Mouse (Mus musculus) hindbrain, embryonic 14.5 days (tissue): ENCODE data around the gene Ift122. TPM values are rescaled to one million over a fixed set of nuclear protein-coding genes. Genes with fewer than 3 reads are reported as not detected.

Source experiments
- ATAC-seq: fragments of 200-750 bp; cut with Nextera tagmentation; 2 replicates; pipeline ENCODE4 v1.8.0; 2017; ENCODE audit warnings: moderate number of reproducible peaks, mild to moderate bottlenecking, moderate TSS enrichment, moderate library complexity; ENCODE audit not compliant: low FRiP score
- DNase-seq: peaks from one replicate; pipeline ENCODE4 v3.0.0-alpha.2; 2015; ENCODE audit warnings: low spot score
- H3K27ac ChIP-seq: fragments of 300-500 bp; sonication (generic); 2 replicates; pipeline ENCODE4 v1.5.1; 2014; ENCODE audit warnings: mild to moderate bottlenecking, moderate library complexity
- H3K27me3 ChIP-seq: fragments of 300-500 bp; sonication (generic); 2 replicates; pipeline ENCODE4 v1.6.1; 2014; ENCODE audit warnings: mild to moderate bottlenecking, low read length, mixed read lengths; ENCODE audit not compliant: control insufficient read depth, insufficient read depth
- H3K36me3 ChIP-seq: fragments of 300-500 bp; sonication (generic); replicated peaks from 2 replicates; pipeline ENCODE4 v1.6.1; 2014; ENCODE audit not compliant: control insufficient read depth, insufficient read depth
- H3K4me1 ChIP-seq: fragments of 300-500 bp; sonication (generic); replicated peaks from 2 replicates; pipeline ENCODE4 v1.6.1; 2014; ENCODE audit warnings: antibody characterized with exemption, low read length, mixed read lengths; ENCODE audit not compliant: control insufficient read depth, insufficient read depth
- H3K4me2 ChIP-seq: fragments of 300-500 bp; sonication (generic); replicated peaks from 2 replicates; pipeline ENCODE4 v1.6.1; 2014; ENCODE audit warnings: mild to moderate bottlenecking, moderate library complexity
- H3K4me3 ChIP-seq: fragments of 300-500 bp; sonication (generic); replicated peaks from 2 replicates; pipeline ENCODE4 v1.5.1; 2014; ENCODE audit warnings: mild to moderate bottlenecking, low read length
- H3K9ac ChIP-seq: fragments of 300-500 bp; sonication (generic); 2 replicates; pipeline ENCODE4 v1.6.1; 2014
- H3K9me3 ChIP-seq: fragments of 300-500 bp; sonication (generic); 2 replicates; pipeline ENCODE4 v1.6.1; 2016; ENCODE audit warnings: low read length; ENCODE audit not compliant: control insufficient read depth
- WGBS: fragments of 180-500 bp; shearing (Covaris S2); extraction: QIAGEN DNeasy Blood & Tissue Kit; methylation state at CpG from one replicate; pipeline ENCODE4 v1.1.7; 2014; 5-methylcytosine and 5-hydroxymethylcytosine counted together
- polyA plus RNA-seq: library from polyadenylated mRNA; unstranded; fragments of >200 nt; fragmentation: Nextera tagmentation; extraction: Ambion mirVana; gene quantifications from 2 replicates; pipeline ENCODE4 v1.2.1, GENCODE M21; 2014

Gene Ift122
- polyA plus RNA-seq, 1 experiment from 2014 or later: 26.2 TPM

GRCm38 (mm10) chr6:115897926-115898520, 44.8 kb downstream of the Ift122 start:
- DNase-seq: no peak
- Histone ChIP-seq H3K4me2 (no peak overlapping the region), H3K9ac (no peak overlapping the region), H3K4me1 (peaks cover 4% of the 10 kb centered on the region; the same call in 1 of the 2 replicates), H3K4me3 (no peak overlapping the region), H3K36me3 (peaks cover 30% of the 10 kb centered on the region), H3K27me3 (no peaks in the 10 kb centered on the region), H3K27ac (no peak overlapping the region), H3K9me3 (no peaks in the 10 kb centered on the region)
- WGBS: 85% methylated on average over 7 of the region's 7 CpGs
- ATAC-seq: no peak

- Histone ChIP-seq H3K27me3 (no peaks in the 10 kb centered on the region), H3K4me1 (peaks cover 4% of the 10 kb centered on the region; the same call in 1 of the 2 replicates), H3K36me3 (peaks cover 25% of the 10 kb centered on the region), H3K9me3 (no peaks in the 10 kb centered on the region), H3K4me3 (no peak overlapping the region), H3K4me2 (no peak overlapping the region), H3K9ac (no peak overlapping the region), H3K27ac (no peak overlapping the region)
- DNase-seq (peak; percentile 77), ATAC-seq (peak; percentile 64; the same call in 1 of the 2 replicates)
- WGBS: 35% methylated on average over 3 of the region's 3 CpGs
Observed at GRCm38 (mm10) chr6:115901062-115901461, 47.8 kb downstream of the Ift122 start.

- Histone ChIP-seq H3K9ac (no peak overlapping the region), H3K27me3 (no peaks in the 10 kb centered on the region)
- 77% methylated on average over 8 of the region's 8 CpGs for WGBS
Observed at GRCm38 (mm10) chr6:115901489-115901931, 48.2 kb downstream of the Ift122 start.

GRCm38 (mm10) chr6:115902545-115902944, 49.3 kb downstream of the Ift122 start:
- Histone ChIP-seq H3K36me3 (peaks cover 31% of the 10 kb centered on the region), H3K4me2 (no peak overlapping the region), H3K9ac (no peak overlapping the region), H3K4me3 (no peak overlapping the region), H3K27ac (no peak overlapping the region), H3K27me3 (no peaks in the 10 kb centered on the region), H3K4me1 (peaks cover 4% of the 10 kb centered on the region; the same call in 1 of the 2 replicates), H3K9me3 (no peaks in the 10 kb centered on the region)
- DNase-seq: no peak
- 90% methylated on average over 3 of the region's 3 CpGs for WGBS
- ATAC-seq: no peak

More at GRCm38 (mm10) chr6:115901489-115901931, 48.2 kb downstream of the Ift122 start:
- Histone ChIP-seq H3K4me2 (no peak overlapping the region), H3K9me3 (no peaks in the 10 kb centered on the region), H3K4me1 (peaks cover 4% of the 10 kb centered on the region; the same call in 1 of the 2 replicates), H3K4me3 (no peak overlapping the region), H3K27ac (no peak overlapping the region), H3K36me3 (peaks cover 24% of the 10 kb centered on the region)
- DNase-seq (no peak), ATAC-seq (no peak; the same call in 1 of the 2 replicates)

- no peaks in the 10 kb centered on the region for H3K9me3 ChIP-seq
- no peaks in the 10 kb centered on the region for H3K27me3 ChIP-seq
- no peak overlapping the region for H3K4me2 ChIP-seq
- H3K36me3 ChIP-seq: peaks cover 32% of the 10 kb centered on the region
- no peak overlapping the region for H3K27ac ChIP-seq
- no peak overlapping the region for H3K9ac ChIP-seq
- WGBS: 94% methylated on average over 6 of the region's 6 CpGs
- DNase-seq (no peak), ATAC-seq (no peak)
- H3K4me1 ChIP-seq: peaks cover 4% of the 10 kb centered on the region; the same call in 1 of the 2 replicates
- H3K4me3 ChIP-seq: no peak overlapping the region
Observed at GRCm38 (mm10) chr6:115905568-115905967, 52.3 kb downstream of the Ift122 start.

- Histone ChIP-seq H3K27me3 (no peaks in the 10 kb centered on the region), H3K4me2 (no peak overlapping the region), H3K36me3 (peaks cover 32% of the 10 kb centered on the region), H3K4me1 (peaks cover 1% of the 10 kb centered on the region; the same call in 1 of the 2 replicates), H3K9ac (no peak overlapping the region), H3K4me3 (no peak overlapping the region), H3K9me3 (no peaks in the 10 kb centered on the region), H3K27ac (no peak overlapping the region)
- ATAC-seq (no peak), DNase-seq (no peak)
- WGBS: 88% methylated on average over 1 of the region's 1 CpGs
Observed at GRCm38 (mm10) chr6:115906455-115906854, 53.2 kb downstream of the Ift122 start.

- H3K4me1 ChIP-seq: no peaks in the 10 kb centered on the region
- no peak for ATAC-seq
- no peak overlapping the region for H3K4me2 ChIP-seq
- no peaks in the 10 kb centered on the region for H3K9me3 ChIP-seq
- no peaks in the 10 kb centered on the region for H3K27me3 ChIP-seq
- H3K4me3 ChIP-seq: no peak overlapping the region
- no peak overlapping the region for H3K9ac ChIP-seq
- peaks cover 32% of the 10 kb centered on the region for H3K36me3 ChIP-seq
- no peak overlapping the region for H3K27ac ChIP-seq
- WGBS: 95% methylated on average over 2 of the region's 2 CpGs
- no peak for DNase-seq
Observed at GRCm38 (mm10) chr6:115906871-115907270, 53.6 kb downstream of the Ift122 start.

- no peak overlapping the region for H3K9ac ChIP-seq
- no peaks in the 10 kb centered on the region for H3K4me1 ChIP-seq
- peaks cover 32% of the 10 kb centered on the region for H3K36me3 ChIP-seq
- no peaks in the 10 kb centered on the region for H3K27me3 ChIP-seq
- 32% methylated on average over 6 of the region's 6 CpGs for WGBS
- H3K27ac ChIP-seq: no peak overlapping the region
- no peak overlapping the region for H3K4me2 ChIP-seq
- no peak for DNase-seq
- H3K4me3 ChIP-seq: no peak overlapping the region
- no peaks in the 10 kb centered on the region for H3K9me3 ChIP-seq
- no peak for ATAC-seq
Observed at GRCm38 (mm10) chr6:115908421-115908982, 55.2 kb downstream of the Ift122 start.

- no peak overlapping the region for H3K27ac ChIP-seq
- no peaks in the 10 kb centered on the region for H3K27me3 ChIP-seq
- DNase-seq: no peak
- ATAC-seq: no peak
- 46% methylated on average over 3 of the region's 3 CpGs for WGBS
- H3K4me3 ChIP-seq: no peak overlapping the region
- H3K9ac ChIP-seq: no peak overlapping the region
- no peak overlapping the region for H3K4me2 ChIP-seq
- no peaks in the 10 kb centered on the region for H3K9me3 ChIP-seq
- H3K36me3 ChIP-seq: peaks cover 27% of the 10 kb centered on the region
- H3K4me1 ChIP-seq: 0 out of 2 replicates have a peak, but pooled peaks cover under 1% of the 10 kb centered on the region
Observed at GRCm38 (mm10) chr6:115909052-115909451, 55.8 kb downstream of the Ift122 start.
